Mouse (Mus musculus) left cerebral cortex, postnatal 25 days (tissue): Measurements from ENCODE around the gene Kcna6. TPM values are rescaled to one million over a fixed set of nuclear protein-coding genes. Genes with fewer than 3 reads are reported as not detected.
A peak's percentile ranks its signal among the peaks of the same experiment; 100 is the strongest.

Source experiments
- DNase-seq, 2 experiments: peaks; one replicate each; pipeline ENCODE4 v3.0.0; 2022; ENCODE audit warnings: low spot score in 2 of 2, mixed read lengths in 1 of 2
- intact Hi-C: fragments of 180-260 bp; cut with DNase I; formaldehyde crosslinking; loops from one replicate; pipeline ENCODE4 v1.15.1; 2025
- total RNA-seq, 2 experiments: library from RNA; stranded (reverse); gene quantifications; 2 replicates each; pipeline ENCODE4 v1.2.3; 2021

Gene Kcna6
- total RNA-seq, 2 experiments from 2014 or later = 67.8 to 68.1 TPM

DNA sequence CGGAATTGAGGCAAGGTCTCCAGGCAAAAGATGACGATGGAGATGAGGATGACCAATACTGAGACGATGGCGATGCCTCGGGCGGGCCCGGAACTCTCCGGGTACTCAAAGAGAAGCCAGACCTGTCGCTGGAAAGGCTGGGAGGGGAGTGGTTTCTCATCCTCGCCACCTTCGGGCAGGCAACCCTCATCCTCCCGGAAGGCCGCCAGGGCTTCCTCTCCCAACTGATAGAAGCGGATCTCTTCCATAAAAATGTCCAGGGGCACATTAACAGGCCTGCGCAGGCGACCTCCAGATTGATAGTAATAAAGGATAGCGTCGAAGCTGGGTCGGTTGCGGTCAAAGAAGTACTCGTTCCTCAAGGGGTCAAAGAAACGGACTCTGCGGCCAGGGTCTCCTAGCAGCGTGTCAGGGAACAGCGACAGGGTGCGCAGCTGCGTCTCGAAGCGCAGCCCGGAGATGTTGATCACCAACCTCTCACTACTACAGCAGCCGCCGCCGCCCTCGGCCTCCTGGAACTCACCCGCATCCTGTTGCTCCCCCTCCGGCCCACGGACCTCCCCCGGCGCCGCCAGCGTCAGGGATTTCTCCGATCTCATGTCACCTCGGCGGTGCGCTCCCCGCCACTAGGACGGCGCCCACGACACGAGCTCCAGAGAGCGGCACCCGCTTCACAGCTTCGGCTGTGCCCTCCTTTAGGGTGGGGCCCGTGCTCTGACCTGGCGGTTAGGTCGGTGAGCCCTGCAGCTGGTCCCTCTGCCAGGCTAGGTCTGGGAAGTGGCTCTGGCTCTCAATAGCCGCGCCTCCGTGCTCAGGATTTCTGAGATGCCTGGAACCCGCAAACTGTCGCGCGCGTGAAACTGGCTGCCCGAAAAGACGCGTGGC, 906 bp downstream of the Kcna6 start:
- intact Hi-C loops = loop anchor here (2.0 to 5.0 kb wide), 2 partner anchors 29 to 43 kb away; no protein-coding TSS in a partner anchor
- DNase-seq = peak; percentile 64 to 65

DNA sequence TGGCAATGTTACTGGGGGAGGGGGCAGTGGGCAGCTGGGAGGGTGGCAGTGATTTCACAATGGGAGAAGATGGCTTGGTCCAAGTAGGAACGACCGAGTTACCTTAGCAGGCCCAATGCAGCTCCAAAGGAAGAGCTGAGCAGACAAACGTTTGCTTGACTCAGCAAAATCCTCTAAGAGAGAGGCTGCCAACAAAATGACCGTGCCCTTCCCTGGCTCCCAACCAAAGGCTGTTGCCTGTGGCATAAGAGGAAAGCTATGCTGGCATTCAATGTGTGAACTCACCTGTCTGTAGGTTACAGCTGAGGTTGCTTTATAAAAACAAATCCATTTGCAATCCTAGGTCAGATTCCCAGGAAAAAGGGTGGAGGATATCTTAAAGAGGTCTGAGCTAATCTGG, 3.5 kb downstream of the Kcna6 start:
- intact Hi-C loops = no loop called here

DNA sequence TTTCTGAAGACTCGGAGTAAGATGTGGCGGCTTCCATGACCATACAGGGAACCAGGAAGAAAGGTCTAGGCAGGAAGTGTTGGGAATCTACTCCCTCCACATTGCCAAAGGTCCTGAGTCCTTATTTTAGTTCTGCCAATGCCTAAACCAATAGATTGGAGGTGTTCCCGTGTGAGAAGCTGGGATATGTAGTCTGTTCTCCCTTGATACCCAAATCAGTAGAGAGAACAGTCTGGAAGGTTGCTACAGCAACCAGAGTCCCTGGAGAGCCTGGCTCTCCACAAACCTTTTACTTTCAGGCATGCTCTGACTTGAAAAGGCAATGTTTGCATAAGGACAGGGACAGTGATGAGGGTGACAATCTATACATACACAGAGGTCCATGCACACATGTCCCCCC, 4.7 kb downstream of the Kcna6 start:
- DNase-seq = no peak
- intact Hi-C loops = no loop called here

More for the DNA sequence above, 3.5 kb downstream of the Kcna6 start:
- DNase-seq = no peak

DNA sequence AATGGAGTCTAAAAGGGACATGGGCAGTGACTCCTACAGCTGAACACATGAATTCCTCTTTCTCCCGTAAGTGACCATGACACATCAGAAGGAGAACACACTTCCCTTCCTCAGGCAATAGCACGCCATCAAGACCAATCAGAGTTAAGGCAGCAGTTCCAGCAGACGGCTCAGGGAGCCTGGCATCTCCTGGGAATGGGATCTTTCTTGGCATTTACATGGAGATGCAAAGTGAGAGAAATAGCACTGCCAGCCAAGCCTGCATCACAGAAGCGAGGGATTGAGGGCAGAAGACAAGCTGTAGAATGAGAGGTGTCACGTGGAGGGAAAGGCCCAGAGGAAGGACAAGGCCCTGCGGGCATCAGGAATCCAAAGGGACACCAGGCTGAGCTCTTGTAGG, 7.8 kb downstream of the Kcna6 start:
- intact Hi-C loops = no loop called here
- no peak for DNase-seq

DNA sequence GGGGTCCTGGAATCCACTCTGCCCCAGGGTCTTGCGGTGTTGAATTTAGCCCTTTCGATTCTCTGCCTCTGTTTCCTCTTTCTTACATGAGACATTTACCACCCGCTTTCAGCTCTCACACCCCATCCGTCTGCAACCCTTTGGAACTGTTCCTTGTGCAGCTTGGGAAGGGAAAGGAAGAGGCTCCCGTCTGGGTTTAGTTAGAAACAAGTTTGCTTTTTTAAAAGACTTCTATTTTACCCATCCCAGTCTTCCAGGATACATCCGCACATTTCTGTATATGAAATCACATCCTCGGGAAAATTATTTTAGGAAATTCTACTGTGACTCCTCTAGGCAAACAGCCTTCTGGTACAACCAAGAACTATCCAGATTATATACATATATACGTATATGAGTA, 11.7 kb downstream of the Kcna6 start:
- peak in 1 of 2 experiments; percentile 67 for DNase-seq
- intact Hi-C loops = no loop called here

DNA sequence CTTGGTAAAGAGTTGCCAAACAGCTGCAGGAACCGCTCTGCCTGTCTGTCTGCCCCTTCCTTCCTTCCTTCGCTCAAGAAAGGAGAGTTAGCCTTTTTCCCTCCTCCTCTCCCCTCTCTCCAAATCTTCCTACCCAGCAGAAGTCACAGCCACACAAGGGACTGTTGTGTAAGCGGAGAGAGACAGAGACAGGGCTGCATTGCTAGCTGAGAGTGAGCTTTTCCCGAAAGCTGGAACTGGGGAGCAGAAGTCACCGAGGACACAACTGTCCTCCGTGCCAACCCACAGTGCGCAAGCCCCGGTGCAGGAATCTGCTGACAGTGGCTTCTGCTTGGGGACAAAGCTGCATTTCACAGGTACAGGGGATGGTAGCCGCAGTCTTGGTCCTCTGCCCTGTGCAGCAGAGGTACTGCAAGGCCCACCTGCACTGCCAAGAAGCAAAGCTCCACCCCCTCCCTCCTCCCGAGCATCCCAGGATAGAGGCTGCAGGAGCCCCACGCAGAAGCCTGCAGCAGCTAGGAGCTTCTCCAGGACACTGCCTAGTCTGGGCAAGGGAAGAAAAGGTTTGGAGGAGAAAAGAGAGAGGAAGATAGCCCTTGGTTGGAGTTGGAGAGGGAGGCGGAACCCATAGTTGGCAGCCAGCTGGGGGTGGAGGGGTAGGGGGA, 21.9 kb downstream of the Kcna6 start:
- intact Hi-C loops = no loop called here
- no peak for DNase-seq

DNA sequence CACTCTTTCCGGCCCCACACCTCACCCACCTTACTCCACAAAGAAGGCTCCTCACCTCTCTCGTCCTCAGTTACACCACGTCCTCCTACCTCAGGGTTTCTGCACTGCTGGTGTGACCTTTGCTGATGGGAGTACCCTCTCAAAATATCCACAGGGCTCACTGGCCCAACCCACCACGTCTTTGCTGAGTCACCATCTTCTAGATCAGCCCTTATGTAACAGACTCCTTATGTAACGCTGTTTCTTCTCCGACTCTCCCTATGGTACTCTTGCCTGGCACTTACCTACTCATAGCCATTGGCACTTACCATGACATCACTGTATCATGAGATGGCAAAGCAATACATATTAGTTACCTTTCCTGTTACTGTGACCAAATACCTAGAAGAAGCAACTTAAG, 27.9 kb downstream of the Kcna6 start:
- intact Hi-C loops = no loop called here
- DNase-seq = peak in 1 of 2 experiments; percentile 82

DNA sequence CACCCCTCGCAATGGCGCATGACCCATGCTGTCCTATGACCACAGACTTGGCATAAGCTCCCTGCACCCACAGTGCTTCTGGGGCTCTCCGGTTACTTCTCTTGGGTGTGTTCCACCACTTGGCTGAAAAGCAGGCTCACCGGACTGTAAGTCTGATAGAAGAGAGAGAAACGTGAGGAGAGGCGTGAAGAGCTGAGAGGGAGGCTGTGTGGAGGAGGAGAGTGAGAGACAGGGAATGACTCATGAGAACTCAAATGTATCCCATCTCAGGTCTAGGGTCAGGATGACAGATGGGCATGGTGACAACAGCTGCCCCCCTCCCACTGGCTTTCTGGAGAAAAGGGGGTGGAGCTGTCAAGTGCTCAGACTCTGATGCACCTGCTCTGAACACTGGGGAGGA, 34.5 kb downstream of the Kcna6 start:
- intact Hi-C loops = loop anchor here (1.0 kb wide), 1 partner anchor 77 kb away; no protein-coding TSS in a partner anchor
- DNase-seq = peak; percentile 68 to 91

DNA sequence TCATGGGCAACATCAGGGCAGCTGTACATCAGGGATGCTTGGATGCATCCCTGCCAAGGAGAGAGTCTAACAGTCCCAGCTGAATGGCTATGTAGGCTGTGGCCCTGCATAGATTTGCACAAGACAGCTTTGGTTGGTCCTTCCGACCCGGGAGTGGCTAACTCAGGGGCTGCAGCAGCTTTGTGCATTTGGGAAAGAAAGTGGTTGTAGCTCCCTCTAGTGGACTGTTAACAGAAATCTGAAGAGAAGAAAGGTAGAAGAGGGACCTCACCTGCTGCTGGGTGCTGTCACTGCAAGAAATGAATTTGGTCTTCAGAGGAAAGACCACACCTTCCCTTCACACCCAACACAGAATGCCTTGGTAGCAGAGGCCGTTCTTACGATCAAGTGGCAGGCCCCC, 36.0 kb downstream of the Kcna6 start:
- DNase-seq = peak in 1 of 2 experiments; percentile 71
- intact Hi-C loops = loop anchor here (5.0 kb wide), 1 partner anchor 202 kb away; no protein-coding TSS in a partner anchor

DNA sequence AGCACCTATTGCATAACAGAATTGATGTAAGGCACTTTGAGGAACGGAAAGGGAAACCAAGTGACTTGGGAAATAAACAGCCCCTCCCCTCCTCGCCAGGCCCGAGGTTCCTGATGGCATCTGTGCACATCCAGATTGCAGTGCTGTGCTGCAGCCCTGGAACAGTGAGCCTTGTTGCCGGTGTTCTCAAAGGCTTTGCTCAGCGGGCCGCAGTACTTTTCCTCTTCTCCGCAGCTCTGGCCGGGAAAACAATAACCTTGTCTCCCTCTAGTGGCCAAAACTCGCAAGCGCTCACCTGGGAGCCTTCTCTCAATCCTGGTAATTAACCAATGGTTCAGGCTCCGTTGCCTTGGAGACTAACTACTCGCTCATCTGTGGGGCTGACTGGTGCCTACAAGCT, 38.4 kb downstream of the Kcna6 start:
- peak; percentile 92 to 96 for DNase-seq
- intact Hi-C loops = loop anchor here (1.0 to 5.0 kb wide), 3 partner anchors 57 to 200 kb away; no protein-coding TSS in a partner anchor

DNA sequence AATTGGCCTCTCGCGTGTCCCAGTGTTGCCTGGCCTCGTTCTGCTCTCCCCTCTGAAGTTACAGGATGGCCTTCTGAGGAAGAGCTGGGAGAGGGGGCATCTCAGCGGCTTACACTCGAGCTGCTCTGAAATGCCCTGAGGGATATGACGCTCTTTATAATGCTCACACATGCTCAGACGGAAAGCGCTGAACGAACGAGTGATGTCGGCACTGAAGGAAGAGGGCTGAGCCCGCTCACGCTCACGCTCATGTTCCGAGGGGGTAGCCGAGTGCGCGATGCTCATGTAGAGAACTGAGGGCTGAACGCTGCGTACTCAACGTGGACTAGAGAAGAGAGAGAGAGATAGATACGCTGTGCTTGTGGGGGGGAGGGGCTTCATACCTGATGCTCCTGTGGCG, 39.3 kb downstream of the Kcna6 start:
- intact Hi-C loops = loop anchor here (5.0 kb wide), 1 partner anchor 199 kb away; no protein-coding TSS in a partner anchor
- DNase-seq = no peak

DNA sequence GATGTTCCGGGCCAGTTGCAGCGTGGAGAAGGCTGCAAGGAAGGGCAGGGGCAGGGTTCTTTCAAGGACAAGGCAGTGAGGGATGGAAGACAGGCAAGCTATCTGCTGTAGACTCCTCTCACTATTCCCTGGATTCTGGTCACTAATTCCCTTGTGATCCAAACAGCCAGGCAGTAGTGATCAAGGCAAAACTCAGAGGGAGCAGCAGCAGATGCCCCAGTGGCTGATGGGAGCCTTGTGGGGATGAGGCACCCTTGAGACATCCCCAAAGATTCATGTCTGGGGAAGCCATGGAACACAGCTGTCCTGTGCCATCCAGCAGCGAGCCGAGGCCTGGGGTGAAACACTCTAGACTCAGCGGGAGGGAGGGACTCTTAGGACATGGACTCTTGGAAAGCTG, 40.5 kb downstream of the Kcna6 start:
- no peak for DNase-seq
- intact Hi-C loops = loop anchor here (5.0 kb wide), 1 partner anchor 198 kb away; no protein-coding TSS in a partner anchor

DNA sequence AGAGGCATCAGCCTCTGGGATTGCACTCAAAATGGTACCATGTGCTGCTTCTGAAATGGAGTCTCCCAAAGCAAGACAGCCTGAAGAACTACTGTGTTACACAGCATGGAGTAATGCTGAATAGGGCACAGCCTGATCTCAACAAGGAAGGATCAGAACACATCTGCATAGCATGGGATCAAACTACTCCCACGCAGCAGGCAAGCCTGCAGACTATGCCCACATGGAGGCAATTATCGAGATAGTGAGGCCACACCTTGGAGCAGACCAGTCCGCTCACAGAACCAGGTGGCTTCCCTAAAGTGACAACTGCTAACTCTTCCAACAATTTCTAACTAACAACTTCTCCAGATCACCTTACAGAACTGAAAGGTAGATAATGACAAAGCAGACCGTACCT, 53.4 kb downstream of the Kcna6 start:
- intact Hi-C loops = no loop called here
- no peak for DNase-seq

DNA sequence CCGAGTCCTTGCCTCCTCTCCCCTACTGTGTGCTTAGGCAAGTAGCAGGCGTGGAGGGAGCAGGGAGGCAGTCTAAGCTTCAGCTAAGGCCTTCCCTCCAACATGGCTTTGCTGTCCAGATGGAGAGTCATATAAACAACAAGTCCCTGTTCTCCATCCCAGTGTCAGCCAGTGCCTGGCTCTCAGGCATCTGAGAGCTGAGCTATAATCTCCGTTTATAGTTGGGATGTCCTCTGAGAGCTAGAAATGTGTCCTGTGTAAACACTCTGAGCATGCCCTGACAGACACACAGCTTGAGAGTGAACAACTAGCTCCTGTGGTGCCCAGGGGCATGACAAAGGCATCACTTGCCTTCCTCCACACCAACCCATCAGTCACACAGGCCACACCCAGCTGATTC, 55.3 kb downstream of the Kcna6 start:
- intact Hi-C loops = no loop called here
- no peak for DNase-seq

DNA sequence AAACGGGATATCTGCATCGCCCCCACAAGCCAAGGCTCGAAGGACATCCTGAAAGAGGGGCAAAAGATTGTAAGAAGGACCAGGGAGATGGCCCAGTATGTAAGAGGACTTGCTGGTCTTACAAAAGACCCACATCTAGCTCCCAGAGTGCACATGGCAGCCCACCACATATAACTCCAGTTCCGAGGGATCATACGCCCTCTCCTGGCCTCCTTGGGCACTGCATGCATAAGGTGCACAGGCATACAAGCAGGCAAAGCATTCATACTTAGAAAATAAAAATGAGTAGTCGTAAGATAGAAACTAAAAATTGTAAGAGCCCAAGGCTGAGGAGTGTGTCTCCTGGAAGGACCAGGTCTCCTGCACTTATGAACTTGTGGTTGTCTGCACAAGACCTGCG, 61.5 kb downstream of the Kcna6 start:
- intact Hi-C loops = no loop called here
- no peak for DNase-seq

DNA sequence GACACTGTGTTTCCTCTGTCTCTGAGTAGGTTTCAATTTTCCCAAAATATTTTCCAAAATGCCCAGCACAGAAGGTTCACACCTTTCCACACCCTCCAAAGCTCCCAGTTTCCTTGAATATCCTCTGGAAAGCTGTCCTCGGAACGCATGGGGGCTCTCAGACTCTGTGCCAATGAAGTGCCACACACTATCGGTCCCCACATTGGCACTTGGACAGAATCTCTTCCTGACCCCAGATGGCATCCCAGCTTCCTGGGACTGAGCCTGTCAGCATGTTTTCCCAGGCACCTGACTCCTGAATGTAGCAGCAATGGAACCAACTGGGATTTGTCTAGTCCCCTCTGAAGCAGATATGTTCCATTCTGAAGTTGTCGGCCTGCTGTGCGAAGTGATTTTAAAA, 73.5 kb downstream of the Kcna6 start:
- intact Hi-C loops = no loop called here
- no peak for DNase-seq

DNA sequence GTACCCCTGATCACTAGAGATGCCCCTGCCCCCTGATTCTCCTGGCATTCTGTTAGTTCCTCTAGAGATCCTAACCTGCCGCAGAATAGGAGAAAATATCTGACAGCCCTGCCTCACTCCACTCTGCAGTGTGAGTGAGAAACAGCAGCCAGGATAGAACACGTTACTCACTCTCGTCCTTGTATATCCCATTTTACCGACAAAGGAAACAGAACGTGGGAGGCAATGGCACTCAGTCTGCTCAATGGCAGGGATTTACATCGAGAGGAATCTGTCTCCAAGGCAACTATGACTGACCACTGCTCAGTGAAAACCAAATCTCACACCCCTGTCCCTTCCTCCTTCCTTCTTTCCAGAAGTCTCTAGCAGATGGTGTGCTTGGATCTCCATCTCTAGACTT, 74.4 kb downstream of the Kcna6 start:
- DNase-seq = peak; percentile 20 to 55

DNA sequence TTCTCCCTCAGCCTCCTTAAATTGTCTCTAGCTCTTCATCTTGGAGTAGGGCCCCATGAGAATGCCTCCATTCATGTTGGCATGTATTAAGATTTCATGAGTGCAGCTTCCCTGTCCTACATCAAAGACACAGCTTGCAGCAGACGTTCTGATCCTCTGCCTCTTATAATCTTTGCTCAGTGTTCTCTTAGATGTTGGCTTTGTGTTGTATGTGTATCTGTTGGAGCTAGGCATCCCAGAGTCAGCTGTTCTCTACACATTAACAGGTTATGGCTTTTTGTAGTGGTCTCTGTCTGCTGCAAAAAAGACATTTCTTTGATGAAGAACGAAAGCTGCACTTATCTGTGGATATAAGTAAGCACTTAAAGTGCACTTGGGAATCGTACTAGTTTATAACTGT, 75.9 kb downstream of the Kcna6 start:
- DNase-seq = no peak
- intact Hi-C loops = no loop called here

More for the DNA sequence above, 74.4 kb downstream of the Kcna6 start:
- intact Hi-C loops = no loop called here
